Mouse (Mus musculus): ENCODE results near the gene Fsd1.
"Not testable (repeated sequence)": the region's sequence is repeated elsewhere in the genome, so short reads cannot be mapped to it uniquely, and the experiment has no call there.

Gene Fsd1

DNA sequence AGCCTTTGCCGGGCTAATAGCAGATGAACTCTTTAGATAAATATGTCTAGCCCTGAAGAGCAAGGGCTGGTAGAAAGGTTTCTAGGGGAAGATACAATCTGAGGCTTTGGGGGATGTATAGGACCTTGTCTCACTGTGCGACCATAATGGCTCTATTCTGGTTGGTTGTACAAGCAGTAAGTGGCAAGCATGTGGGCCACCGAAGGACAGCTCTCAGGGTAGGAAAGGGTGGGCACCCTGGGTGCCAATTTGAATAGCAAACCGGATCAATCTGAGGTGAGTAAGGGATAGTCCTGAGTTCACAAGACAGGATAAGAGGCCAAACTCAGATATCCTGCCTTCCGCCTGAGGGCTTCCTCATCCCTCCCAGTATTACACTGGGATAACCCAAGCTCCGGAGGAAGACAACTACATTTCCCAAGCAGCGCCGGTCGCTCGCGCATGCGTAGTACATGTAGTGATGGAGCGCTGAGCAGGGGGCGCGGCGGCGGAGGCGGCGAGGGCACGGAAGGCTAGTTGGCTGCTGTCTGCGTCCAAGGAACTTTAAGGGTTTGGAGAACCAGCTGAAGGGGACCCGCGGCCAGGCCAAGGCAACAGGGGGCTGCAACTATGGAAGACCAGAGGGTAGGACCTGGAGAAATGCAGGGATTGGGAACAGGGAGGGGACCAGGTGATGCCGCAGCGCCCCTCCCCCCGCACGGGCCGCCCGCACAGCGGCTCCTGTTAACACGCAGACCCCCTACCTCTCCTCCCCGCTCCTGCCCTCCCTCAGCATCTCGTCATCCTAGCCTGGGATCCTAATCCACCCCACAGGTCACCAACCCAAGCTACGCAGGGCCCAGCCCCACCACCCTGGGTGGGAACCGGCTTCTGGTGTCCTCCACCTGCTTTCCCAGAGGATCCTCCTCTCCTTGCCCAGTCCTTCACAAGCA, at the start of gene Fsd1:
Gene Fsd1 (plus strand): TSS at position 480 of the 932 bp plus-strand sequence.
- peak; percentile 86 for DNase-seq

DNA sequence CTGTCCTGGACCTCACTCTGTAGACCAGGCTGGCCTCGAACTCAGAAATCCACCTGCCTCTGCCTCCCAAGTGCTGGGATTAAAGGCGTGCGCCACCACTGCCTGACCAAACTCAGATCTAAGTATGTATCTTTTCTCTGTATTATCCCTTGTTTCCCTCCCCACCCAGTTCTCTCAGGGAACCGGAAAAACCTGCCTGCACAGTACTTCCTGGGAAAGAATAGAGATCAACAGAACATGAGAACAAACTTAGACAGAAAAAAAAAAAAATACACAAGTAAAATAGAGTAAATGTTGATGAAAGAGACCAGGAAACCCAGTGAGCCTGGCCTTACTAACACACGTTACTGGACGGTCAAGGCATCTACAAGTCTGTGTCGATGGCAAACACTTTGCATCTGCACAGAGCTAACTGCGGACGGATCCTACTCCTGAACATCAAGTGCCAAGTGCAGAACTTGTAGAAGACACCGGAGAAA, 41.9 kb upstream of the Fsd1 start:
- not testable (repeated sequence) for DNase-seq

DNA sequence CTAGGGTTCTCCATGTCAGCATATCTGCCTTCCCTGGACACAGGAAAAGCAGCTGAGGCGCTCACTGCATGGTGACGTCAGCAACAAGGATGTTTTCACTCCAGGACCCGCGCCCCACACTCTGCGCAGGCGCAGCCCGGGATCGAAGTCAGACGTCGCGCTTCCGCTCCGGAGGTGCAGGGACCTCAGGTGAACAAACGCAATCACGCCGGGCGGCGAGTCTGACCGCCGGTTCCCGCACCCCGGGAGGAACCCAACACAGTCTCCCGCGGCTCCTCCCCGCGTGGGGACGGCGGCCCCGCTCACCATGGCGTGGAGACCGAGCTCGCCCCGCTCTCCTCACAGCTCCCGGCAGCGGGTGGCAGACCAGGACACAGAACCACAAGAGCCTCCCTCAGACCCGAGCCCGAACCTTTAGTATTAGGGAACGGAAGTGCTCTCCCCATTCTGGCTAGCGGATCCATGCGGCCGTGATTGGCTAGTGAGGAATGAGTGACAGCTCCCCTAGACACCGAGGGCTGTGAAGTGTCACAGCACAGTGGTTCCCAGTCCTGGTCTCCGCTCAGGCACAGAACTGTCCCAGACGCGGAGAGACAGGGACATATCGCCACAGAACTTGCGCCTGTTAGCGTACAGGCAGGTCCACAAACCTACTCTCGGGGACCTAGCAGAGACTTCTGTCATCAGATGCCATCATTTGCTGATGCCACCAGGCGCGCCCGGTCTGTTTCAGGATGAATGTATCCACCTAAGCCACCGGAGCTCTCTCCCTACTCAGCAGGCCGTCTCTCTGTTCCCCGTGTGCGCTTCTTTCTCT, 41.2 kb upstream of the Fsd1 start:
- DNase-seq: peak; percentile 82

DNA sequence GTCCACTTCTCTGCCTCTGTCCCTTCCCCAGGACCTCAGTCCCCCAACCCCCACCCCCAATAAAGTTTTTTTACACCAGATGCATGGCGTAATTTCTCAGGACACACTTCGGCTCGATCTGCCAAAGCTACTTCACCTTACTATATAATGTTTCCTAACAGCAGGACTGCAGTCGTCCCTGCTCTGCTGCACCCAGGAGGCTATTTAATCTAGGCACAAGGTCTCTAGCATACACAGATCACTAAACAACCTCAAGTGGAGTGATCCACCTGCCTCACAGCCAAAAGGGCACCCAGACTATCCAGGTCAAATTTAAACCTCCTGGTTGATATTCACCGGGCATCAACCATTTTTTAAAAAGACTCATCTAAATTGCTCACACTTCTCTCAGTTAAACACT, 40.6 kb upstream of the Fsd1 start:
- DNase-seq: no peak

DNA sequence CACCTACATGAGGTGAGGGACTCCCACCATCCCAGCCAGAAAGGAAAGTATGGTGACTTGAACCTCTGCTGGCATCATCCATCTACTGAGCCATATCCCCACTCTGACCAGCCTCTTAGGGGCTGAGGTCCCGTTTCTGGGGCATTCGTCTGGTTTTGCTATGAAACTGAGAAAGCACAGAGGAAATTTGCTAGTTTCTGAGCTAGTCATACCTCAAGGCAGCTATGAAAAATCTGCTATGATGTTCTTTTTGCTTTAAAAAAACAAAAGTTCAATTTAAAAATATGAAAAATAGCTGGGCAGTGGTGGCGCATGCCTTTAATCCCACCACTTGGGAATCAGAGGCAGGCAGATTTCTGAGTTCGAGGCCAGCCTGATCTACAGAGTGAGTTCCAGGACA, 37.7 kb upstream of the Fsd1 start:
- DNase-seq: no peak

DNA sequence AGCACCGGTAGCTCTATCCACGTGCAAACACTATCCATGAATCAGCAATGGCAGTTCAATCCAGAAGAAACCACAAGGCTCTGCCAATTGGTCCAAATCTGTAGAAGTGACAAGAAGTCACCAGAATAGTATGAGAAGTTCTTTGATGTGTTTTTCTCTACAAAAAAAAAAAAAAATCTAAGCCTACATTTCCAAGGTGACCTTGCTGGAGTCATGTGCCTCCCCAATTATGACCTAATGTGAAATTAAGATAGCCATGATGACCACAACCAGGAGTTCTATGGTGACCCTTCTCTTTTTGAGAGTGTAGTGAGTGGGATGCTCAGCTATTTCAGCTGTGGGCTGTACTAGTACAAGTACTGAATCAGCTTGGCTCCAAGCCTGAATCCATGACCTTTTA, 36.9 kb upstream of the Fsd1 start, which contains the start of gene Zfp119b:
Gene Zfp119b (minus strand): TSS at position 101 of the 400 bp plus-strand sequence.
- DNase-seq: no peak

DNA sequence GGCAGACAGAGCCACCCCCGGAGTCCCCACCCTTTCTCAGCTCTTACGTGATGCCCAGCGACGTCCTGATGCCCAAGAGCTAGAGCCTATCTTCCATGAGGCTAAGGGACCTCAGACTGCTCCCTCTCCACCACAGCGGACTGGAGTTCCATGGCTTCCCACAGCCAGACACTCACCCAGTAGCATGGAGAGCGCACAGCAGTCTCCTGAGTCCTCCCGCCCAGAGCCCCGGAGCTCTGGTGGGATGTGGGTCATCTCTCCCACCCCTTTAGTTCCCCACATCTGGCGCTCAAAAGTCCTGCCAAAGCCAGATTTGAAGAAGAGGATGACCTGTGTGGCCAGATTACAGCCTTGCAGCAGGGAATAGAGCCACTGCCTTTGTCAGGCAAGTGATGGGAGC, 35.7 kb upstream of the Fsd1 start:
- no peak for DNase-seq

DNA sequence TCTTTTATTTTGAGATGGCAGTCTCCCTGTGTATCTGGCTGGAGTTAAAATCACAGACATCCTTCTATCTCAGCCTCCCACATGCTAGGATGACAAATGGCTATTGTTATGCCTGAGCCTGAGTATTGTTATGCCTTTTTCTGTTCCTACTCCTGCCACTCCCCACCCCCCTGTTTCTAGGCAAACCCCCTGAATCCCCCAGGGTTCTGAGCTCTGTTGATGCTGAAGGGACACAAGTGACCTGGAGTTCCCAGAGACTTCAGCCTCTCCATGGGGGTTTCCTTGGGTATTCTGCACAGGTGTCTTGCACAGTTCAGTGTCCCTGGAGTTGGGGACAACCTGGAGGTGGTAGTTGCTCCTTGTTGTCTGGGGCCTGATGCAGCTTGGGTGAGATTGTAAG, 34.3 kb upstream of the Fsd1 start:
- DNase-seq: no peak

DNA sequence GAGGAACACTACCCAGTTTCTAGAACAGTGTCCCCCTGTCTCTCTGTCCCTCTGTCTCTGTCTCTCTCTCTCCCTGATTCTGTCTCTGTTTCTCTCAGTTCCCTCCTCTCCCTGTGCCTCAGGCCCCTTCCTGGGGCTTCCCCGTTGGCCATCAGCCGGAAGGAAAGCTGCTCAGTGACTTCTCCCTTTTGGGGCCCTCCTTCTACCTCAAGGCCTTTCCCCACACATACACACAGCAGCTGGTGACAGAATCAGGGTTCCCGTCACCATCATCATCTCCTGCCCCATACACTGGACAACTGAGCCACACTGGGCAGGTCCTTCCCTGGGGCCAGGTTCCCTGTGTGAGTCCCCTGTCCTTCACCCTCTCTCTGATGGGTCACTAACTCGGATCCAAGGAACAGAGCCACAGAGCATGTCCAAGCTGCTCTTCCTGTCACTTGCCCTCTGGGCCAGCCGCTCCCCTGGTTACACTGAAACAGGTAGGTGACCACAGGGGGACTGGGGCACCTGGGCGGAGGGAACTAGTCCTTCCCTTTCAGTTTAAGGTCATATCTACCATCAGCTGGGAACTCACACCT, 33.8 kb upstream of the Fsd1 start, which contains the start of gene Ebi3:
Gene Ebi3 (plus strand): TSS at position 194 of the 581 bp plus-strand sequence.
- DNase-seq: no peak

DNA sequence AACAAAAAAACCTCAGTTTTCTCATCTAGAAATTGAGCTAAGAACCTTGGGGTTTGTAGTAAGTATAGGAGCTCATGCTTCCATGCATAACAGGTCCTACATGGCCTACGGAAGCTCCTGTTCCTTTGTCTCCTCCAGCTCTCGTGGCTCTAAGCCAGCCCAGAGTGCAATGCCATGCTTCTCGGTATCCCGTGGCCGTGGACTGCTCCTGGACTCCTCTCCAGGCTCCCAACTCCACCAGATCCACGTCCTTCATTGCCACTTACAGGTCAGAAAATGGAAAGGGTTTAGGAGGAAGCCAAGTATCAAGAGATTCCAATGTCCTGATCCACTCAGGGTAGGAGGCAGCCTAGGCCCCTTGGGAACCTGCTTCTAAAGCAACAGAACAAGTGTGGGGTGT, 32.6 kb upstream of the Fsd1 start:
- no peak for DNase-seq

DNA sequence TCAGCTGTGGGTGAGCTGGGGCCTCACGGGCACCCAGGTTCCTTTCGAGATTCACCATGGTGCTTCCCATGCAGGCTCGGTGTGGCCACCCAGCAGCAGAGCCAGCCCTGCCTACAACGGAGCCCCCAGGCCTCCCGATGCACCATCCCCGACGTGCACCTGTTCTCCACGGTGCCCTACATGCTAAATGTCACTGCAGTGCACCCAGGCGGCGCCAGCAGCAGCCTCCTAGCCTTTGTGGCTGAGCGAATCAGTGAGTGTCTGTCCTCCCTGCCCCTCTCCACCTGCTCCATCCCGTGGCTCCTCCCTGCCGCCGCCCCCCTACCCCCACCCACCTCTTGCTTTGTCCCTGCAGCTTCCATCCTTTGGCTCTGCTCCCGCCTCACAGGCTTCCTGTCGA, 32.1 kb upstream of the Fsd1 start:
- DNase-seq: no peak

DNA sequence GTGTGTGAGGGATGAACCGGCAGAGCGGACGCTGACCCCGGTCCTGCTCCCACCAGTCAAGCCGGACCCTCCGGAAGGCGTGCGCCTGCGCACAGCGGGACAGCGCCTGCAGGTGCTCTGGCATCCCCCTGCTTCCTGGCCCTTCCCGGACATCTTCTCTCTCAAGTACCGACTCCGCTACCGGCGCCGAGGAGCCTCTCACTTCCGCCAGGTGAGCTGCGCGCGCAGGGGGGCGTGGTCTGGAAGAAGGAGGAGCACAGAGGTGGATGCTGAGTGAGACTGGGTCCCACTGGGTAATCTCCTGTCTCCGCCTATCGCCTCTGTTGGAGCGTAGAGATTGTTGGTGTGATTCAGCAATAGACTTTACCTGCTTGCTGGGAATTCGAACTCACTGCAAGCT, 30.2 kb upstream of the Fsd1 start:
- DNase-seq: peak; percentile 83

DNA sequence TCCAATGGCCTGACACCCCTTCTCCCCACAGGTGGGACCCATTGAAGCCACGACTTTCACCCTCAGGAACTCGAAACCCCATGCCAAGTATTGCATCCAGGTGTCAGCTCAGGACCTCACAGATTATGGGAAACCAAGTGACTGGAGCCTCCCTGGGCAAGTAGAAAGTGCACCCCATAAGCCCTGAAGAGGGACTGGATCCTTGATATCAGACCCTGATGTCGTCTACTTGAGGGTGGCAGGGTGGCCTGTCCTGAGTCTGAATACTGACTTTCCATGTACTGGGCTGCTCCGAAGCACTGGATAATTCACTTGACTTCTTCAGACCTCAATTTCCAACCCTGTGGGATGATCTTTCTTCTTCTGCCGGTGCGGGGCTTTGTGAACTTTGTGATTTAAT, 29.7 kb upstream of the Fsd1 start:
- DNase-seq: no peak

DNA sequence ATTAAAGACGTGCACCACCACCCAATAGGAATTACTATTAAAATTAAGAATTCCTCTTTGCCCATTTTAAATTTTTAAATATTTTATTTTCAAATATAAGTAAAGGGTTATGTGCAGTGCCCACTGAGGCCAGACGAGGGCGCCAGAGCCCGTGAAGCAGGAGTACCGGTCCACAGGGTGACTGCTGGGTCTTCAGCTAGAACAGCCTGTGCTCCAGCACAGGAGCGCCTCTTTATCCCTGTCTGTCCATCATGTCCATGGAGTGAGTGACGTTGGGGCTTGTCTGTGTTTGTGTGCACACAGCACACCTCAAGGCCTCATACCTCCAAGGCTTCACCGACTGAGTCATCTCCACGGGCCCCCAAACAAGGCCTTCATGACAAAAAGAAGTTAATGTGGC, 29.1 kb upstream of the Fsd1 start:
- DNase-seq: peak; percentile 84

DNA sequence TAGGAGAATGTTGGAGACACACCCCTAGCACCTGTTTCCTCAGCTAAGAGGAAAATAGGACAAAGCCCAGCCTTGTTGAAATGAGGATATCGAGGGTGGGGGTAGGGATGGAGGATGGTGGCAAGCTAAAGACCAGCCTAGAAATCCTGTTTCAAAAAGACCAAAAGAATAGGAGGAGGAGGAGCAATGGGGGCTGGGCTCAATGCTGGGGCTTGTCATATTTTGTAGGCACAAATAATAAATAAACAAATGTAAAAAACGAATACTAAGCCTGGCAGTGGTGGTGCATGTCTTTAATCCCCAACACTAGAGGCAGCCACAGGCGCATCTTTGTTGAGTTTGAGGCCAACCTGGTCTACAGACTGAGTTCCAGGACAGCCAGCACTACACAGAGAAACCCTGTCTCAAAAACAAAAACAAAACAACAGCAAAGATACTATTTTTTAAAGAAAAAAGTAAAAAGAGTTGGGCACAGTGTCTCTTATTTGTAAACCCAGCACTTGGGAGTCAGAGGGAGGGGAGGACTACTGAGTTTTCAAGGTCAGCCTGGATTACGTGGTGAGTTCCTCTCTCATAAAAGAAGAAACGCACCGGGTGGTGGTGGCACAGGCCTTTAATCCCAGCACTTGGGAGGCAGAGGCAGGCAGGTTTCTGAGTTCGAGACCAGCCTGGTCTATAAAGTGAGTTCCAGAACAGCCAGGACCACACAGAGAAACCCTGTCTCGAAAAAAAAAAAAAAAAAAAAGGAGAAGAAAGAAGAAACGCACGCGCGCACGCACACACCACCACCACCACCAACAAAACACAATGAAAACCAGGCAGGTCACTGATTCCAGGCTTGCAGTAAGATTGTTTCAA, 28.4 kb upstream of the Fsd1 start:
- no peak for DNase-seq

DNA sequence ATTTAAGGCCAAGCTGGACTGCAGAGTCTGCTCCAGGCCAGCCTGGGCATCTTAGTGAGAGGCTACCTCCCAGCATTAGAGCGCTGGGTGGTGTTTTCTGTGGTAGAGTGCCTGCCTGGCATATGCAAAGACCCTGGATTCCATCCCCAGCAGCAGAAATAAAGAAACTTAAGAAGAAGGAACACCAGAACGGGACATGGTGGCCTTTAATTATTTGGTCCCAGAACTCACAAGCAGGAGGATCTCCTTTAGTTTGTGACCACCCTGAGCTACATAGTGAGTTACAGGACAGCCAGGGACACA, 27.8 kb upstream of the Fsd1 start:
- DNase-seq: no peak

DNA sequence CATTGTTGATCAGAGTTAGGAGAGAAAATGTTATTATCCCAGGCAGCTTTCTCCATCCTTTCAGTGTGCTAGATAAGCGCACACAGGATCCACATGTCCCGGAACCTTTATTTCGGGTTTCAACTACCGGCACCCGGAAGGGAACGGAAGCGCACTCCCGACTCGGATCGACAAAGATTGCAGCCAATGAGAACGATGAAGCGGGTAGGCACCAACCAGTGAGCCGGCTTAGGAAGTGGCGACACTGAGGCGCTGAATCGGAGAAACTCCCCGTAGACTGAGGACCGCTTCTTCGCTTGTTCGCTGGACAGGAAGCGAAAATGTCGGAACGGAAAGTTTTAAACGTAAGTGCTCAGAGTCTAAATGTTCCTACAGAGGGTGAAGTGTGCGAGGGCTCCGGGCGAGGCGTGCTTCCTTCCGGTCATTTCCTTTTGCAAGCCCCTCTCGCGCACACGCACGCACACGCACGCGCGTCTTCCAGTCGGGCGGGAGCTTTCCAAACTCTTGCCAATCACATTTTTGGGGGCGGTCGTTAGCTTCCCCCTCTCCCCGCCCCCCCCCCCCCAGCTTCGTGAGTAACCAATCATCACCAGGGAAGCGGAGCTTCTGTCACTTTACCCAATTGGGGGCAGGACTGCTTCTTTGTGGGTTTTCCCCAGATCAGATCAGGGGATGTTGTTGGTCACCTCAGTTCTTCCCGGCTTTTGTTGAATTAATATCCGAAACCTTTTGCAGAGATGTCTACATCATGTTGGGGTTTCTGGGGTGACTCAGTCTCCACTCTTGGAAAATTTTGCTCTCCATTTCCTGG, 27.2 kb upstream of the Fsd1 start, which contains the start of gene Yju2:
Gene Yju2 (plus strand): TSS at position 182 of the 811 bp plus-strand sequence.
- peak; percentile 84 for DNase-seq

DNA sequence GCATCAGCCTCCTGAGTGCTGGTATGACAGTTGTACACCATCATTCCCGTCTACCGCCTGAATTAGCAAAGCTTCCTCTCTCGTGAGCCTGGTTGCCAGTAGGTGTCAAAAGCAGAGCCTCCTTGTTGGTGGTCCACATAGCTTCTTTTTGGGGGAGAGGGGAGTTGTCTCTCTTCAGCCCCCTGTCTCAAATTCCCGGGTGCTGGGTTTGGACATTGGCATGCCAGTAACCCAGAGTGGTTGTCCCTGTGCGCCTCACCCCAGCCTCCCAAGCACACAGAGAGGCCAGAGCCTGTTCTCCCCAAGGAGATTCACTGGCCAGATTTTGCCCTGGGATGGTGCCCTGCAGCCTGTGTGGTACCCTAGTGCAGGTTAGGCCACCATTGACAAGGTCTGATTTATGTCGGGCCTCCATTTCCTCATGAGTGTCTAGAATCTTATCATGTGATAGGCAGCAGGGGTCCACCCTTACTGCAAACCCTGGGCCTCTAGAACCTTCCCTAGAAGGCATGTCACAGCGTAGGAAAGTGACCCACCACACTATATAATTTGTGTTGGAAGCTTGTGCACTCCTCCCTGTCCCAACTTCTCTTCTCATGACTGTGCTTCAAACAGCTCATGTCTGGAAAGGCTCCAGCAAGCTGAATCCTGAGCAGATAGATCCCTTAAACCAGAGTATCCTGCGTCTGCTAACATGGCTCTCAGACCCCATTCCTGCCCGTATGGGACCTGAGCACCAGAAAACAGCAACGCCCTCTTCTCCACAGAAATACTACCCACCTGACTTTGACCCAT, 26.2 kb upstream of the Fsd1 start:
- DNase-seq: no peak

DNA sequence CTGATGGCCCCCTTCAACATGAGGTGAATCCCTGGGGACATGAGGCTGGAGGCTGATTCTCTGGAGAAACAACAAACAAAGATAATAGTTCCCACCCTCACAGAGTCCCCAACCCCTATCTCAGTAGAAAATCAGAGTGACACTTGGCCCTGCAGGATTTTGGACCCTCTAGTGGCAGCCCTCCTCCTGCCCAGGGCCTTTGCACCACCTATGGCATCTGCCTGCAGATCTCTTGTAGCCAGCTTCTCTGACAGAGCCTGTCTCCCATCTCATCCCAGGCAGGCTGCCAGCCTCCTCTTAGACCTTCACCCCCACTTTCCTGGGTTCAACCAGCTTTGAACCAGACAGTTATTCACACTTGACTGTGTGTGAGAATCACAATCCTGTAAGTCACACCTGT, 25.5 kb upstream of the Fsd1 start:
- no peak for DNase-seq

DNA sequence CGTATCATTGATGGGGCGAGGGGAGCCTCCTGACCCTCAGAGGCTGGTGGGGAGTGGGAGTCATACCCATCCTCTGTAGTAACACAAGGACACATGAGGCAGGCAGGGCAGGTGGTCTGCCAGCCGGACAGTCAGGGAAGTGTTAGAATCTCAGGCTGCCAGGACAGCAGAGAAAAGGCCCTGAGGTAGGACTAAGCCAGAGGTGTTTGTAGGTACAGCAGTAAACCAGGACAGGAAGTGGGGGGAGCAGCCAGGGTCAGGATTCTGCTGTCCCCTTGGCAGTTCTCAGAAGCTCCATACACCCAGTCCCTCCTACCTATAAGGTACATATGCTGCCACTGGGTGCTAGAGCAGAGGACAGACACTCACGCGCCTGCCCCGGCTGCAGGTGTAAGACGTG, 24.7 kb upstream of the Fsd1 start:
- no peak for DNase-seq

DNA sequence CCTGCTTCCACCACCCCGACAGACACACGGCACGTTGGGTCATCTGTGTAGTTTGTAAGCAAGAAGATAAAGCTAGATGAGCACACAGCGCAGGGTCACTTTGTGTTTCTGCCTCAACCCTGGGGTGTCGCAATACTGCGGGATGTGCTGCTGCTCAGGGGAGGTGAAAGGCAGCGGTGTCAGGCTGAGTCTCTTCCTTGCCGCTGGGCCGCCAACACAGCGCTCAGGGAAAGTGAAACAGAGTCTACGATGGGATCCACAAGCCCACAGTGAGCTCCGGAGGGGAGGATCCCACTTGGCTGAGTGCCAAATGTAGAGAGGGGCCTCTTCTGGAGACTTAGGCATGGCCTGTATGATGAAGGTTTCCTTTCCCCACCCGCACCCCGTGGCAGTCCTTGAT, 23.1 kb upstream of the Fsd1 start:
- no peak for DNase-seq

Measured in right cerebral cortex, postnatal 4 days (tissue).